Mouse (Mus musculus) CH12F3 (cell line): ENCODE data around the gene Mrps12.
"Not testable (repeated sequence)": the region's sequence is repeated elsewhere in the genome, so short reads cannot be mapped to it uniquely, and the experiment has no call there.

Experiments used
- in situ Hi-C: fragments of 300-500 bp; cut with MboI; formaldehyde crosslinking; loops from 2 replicates; pipeline ENCODE4 v1.14.3; 2020; ENCODE audit warnings: low sequenced_read_pairs

Gene Mrps12

DNA sequence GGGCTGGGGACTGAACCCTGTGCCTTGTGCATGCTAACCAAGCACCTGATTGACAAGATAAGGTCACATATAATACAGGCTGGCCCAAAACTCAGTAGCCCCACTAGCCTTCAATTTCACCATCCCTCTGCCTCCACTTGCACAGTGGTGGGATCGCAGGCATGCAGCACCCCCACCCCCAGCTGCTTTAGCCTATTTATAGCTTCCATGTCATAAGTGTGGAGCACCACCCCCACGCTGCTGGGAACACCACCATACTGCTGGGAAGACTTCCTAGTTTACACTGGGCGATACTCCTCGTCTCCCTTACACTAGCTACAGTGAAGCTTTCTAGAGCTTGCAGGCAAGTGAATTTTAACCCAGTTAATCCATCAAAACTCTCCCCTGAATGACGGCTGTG, 27.0 kb downstream of the Mrps12 start:
- in situ Hi-C loops: no loop called here

DNA sequence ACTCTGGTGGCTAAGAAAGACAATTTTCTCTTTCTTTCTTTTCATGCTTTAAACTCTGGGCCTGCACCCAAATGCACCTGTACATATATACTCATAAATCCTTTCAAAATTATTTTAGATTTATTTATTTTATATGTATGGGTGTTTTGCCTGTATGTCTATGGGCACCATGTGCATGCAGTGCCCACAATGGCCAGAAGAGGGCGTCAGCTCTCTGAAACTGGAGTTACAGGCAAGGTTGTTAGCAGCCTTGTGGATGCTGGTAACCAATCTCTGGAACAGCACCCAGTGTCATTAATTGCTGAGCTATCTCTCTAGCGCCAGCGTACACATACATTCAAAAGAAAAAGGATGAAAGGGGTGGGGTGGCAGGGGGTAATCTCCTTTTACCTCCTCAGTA, 30.7 kb downstream of the Mrps12 start:
- in situ Hi-C loops: no loop called here

DNA sequence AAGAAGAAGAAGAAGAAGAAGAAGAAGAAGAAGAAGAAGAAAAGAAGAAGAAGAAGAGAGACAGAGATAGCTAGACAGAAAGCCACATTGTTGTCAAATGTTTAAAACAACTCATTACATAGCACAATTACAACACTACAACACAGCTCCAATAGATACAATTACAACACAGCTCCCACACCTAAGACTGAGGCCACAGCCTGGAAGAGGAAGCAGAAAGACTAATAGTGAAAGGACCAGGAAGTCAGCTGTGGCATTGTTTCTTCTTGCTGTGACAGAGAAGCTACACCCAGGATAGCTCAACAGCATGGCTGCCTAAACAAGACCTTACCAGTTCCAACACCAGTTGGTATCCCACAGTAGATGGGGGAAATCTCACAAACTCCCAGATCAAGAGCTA, 32.2 kb downstream of the Mrps12 start:
- in situ Hi-C loops: no loop called here

DNA sequence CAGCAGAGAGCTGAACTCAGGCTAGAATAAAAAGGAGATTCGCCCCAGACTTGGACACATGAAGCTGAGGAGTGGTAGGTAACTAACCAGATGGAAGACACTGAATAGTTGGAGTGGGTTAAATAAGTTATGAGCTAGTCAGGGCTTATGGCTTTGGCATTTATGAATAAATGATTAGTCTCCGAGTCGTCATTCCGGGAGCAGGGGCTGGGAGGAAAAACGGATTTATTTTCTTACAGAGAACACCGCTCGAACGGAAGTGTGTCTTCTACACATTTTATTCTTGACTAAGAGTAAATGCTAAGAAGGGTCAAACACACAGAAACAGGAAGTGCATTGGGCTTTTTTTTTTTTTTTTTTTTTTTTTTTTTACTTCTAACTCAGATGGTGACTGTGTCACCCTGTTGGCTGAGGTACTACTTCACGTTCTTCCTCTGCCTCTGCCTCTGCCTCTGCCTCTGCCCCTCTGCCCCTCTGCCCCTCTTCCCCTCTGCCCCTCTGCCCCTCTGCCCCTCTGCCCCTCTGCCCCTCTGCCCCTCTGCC, 38.9 kb downstream of the Mrps12 start:
- in situ Hi-C loops: no loop called here

DNA sequence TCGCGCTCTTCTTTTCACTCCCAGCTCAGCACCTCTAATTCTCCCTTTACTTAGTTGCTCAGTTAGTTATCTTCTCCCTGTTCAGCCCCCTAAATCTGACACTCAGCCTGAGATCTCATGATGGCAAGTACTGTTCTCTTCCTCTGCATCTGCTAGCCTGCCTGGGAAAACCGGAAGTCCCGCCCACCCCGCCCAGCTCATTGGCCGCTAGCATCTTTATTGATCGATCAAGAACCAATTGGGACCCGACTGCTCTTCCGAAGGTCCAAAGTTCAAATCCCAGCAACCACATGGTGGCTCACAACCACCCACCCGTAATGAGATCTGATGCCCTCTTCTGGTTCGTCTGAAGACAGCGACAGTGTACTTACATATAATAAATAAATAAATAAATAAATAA, 40.3 kb downstream of the Mrps12 start:
- in situ Hi-C loops: not testable (repeated sequence)

DNA sequence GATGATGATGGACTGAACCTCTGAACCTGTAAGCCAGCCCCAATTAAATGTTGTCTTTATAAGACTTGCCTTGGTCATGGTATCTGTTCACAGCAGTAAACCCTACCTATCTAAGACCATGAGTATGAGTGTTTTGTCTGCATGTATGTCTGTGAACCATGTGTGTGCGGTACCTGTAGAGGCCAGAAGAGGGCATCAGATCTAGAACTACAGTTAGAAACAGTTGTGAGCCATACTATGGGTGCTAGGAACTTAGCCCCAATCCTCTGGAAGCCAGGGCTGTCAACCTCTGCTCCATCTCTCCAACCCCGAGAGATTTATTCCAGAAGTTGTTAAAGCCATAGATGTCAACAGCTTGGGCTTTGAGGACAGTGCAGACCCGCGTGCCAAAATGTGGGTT, 41.4 kb downstream of the Mrps12 start:
- in situ Hi-C loops: no loop called here

DNA sequence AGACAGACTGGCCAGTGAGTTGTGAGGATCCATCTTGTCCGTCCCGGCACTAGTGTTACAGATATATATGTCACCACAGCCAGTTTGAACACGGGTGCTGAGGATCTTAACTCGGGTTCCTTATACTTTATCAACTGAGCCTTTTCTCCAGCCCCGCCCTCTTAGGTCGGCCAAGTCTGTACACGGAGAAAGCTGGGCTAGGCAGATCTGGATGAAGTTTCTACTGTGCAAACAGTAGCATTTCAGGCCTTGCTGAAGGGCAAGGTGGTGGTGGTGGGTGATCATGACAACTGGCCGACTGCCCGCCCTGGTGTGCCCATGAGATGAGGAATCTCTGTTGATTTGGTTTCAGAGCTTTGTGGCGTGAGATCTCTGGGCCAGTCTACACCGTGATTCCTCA, 44.3 kb downstream of the Mrps12 start:
- in situ Hi-C loops: no loop called here

DNA sequence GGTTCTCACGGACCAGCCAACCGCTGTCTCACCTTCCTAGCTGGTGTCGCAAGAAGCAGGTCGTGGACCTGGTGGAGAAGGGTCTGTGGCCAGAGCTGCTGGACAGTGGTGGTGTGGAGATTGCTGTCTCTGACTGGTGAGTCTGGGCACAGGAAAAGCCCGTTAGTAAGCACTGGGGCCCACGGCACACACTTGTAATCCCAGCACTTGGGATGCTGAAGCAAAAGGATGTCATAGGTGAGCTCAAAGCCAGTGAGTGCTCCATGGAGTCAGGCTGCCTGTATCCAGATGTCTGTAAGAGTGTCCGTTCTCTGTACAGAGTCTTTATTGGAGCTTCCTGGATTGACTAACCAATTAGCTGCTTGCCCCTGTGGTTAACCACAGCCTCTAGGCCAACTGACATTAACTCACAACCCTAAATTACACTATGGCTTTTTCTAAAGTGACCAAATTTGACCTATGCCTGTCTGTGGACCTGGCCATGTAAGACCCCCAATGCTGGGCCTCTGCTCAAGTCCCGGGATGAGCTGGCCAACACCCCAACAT, 46.6 kb downstream of the Mrps12 start:
- in situ Hi-C loops: no loop called here

DNA sequence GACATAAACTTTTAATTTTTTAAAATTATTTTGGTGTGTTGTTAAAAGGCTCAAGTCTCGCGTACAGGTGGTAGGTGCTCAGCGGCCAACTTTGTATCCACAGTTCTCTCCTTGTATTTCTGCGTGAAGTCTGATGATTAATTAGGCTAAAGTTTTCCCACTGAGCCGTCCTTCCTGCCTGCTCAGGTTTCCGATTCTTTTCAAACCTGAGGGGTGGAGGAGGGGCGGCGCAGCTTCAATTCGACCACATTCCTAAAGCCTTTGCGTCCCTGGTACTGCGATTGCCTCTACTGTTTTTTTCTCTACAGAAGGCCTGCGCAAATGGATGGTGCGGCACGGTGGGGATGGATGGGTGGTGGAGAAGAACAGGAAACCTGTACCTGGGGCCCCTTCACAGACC, 47.2 kb downstream of the Mrps12 start:
- in situ Hi-C loops: no loop called here

DNA sequence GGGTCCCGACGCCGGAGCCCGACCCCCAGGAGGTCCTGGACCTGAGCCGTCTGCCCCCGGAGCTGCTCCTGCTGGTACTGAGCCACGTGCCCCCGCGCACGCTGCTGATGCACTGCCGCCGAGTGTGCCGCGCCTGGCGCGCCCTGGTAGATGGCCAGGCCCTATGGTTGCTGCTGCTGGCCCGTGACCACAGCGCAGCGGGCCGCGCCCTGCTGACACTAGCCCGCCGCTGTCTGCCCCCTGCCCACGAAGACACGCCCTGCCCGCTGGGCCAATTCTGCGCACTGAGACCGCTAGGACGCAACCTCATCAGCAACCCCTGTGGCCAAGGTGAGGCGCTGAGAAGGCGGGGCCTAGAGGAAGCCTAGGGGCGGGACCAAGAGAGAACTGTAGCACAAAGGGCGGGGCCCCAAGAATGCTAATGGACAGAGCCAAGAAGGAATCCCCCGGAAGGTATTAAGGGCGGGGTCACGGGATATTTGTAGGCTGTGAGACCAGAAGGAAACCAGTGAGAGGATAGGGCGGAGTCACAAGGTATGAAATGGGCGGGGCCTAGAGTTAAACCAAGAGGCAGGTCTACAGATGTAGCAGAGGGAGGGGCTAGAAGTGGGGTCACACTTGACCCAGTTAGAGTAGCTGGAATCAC, 48.2 kb downstream of the Mrps12 start:
- in situ Hi-C loops: no loop called here

DNA sequence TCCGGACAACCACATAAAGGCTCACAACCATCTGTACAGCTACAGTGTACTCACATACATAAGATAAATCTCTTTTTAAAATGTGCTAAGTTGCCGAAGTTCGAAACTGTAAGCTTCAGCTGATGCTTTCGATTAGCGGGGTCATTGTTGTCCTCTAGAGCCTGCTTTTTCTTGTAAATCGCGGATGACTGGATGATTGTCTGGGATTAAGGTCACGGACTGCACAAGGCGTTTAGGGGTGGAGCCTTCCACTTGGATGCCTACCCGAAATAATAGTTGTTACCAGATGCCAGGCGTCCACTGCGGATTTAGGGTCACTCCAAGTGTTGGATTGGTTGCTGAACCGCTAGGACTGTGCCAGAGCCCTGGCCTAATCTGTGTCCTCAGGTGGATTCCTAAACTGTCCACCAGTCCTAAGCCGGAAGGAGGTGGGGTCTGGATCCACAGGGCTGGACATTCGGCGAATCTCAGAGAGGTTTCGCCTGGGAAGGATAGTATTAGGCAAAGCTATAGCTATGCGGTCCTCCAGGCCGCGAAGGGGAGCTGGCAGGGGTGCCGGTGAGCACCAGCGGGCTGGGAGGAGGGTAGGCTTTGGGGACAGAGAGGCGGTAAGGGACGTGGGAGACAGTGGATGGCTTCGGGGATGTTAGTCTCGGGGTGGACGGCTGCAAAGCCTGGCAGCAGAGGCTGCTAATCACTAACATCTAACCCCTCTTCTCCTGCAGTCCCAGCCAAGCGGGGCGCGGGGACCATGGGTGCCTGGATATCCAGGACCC, 48.9 kb downstream of the Mrps12 start, which contains the start of gene Fbxo27:
TSS of gene Fbxo27 (plus strand) at position 305 of the 776 bp plus-strand sequence.
- in situ Hi-C loops: no loop called here

DNA sequence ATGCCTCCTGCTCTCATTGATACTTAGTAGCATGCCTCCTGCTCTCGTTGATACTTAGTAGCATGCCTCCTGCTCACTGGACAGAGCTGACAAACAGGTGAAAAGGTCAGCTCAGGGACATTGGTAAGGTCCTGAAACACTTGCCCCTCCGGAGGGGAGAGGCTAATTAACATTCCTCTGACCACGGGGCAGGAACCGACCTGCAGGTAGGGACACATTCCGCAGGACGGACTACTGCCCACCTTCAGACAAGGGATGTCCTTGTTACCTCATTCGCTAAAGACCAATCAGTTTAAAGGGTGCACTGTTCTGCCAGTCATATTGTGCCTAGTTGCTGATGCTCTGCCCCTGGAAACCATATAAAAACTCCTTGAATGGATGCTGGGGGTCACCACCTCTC, 50.5 kb downstream of the Mrps12 start:
- in situ Hi-C loops: no loop called here
